Mouse (Mus musculus) brown adipose tissue, adult 24 weeks (tissue): ENCODE measurements around the gene Klrg2. TPM values are rescaled to one million over a fixed set of nuclear protein-coding genes. Genes with fewer than 3 reads are reported as not detected.
"Not testable (repeated sequence)": the region's sequence is repeated elsewhere in the genome, so short reads cannot be mapped to it uniquely, and the experiment has no call there.

Experiments
- H3K27ac ChIP-seq: fragments of 200-500 bp; replicated peaks from 2 replicates; pipeline ENCODE4 v1.5.1; 2012; ENCODE audit warnings: low read depth, mild to moderate bottlenecking, low read length
- H3K4me1 ChIP-seq: fragments of 200-500 bp; 2 replicates; pipeline ENCODE4 v1.6.1; 2012; ENCODE audit warnings: low read length, mixed read lengths; ENCODE audit not compliant: control insufficient read depth, insufficient read depth, insufficient read length
- H3K4me3 ChIP-seq: fragments of 200-500 bp; 2 replicates; pipeline ENCODE4 v1.5.1; 2012; ENCODE audit warnings: low read depth, mild to moderate bottlenecking, low read length, moderate library complexity; ENCODE audit not compliant: insufficient read depth
- polyA plus RNA-seq: library from polyadenylated mRNA; stranded (reverse); fragments of >200 nt; gene quantifications from 2 replicates; pipeline ENCODE4 v1.2.4, GENCODE M21; 2012; ENCODE audit not compliant: missing spikeins, insufficient read depth, insufficient read length

The Klrg2 gene
- 1.3 TPM in 1 of 2 replicates, not detected in the other for polyA plus RNA-seq

DNA sequence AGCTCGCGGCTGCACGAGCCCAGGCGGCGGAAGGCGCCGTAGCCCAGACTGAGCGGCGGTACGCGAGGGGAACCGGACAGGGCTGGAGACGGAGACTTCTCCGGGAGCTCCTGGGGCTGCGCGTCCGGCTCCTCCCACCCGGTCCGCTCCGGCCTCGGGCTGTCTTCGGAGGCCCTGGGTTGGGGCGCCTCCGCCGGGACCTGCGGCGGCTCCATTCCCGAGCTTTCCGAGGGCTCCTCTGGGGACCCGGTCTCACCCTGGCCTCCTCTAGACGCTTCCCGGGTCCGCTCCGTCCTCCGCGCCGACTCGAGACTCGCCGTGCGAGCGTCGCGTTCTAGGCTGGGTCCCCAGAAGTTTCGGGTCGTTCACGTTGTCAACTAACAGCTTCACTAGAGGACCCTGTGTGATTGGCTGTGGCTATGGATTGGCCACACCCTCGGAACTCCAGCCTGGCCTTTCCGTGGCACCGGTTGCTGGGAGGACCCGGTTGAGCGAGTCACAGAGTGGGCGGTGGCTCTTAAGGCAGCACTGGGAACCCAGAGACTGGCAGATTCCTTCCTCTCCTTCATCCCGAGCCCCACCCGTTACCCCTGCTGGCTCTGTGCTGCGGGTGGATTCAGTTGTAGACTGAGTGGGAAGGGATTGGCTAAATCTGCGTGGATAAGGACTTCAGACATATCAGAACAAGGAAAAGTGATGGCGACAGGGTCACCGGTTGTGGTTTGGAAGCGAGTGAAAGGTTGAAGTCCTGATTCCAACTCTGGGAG lies at the start of gene Klrg2:
TSS of gene Klrg2 (minus strand) at position 391 of the 767 bp plus-strand sequence.
- H3K4me1 ChIP-seq = 0 out of 2 replicates have a peak, but pooled peaks cover 3% of the 10 kb centered on the region
- no peak within 1 kb of the TSS for H3K27ac ChIP-seq
- H3K4me3 ChIP-seq = peak within 1 kb of the TSS; percentile 63

DNA sequence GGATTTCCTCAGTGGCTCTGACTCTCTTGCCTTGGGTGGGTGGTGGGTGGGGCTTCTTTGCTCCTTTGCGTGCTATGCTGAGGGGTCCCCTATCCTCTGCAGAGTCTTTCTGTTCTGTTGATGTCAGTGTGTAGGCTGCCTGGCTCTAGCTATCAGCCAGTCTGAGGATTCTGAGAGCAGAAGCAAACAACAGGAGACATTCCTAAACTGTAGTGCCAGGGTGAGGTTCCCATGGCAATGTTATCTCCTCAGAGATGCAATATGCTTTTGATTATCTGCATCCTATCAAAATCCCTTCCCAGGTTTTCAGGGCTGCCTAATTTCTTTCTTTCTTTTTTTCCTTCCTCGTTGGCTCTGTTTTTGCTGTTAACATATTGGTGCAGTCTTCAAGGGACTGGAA lies 45.5 kb upstream of the Klrg2 start:
- Histone ChIP-seq H3K4me3 (no peak overlapping the region), H3K27ac (no peak overlapping the region), H3K4me1 (no peaks in the 10 kb centered on the region)

DNA sequence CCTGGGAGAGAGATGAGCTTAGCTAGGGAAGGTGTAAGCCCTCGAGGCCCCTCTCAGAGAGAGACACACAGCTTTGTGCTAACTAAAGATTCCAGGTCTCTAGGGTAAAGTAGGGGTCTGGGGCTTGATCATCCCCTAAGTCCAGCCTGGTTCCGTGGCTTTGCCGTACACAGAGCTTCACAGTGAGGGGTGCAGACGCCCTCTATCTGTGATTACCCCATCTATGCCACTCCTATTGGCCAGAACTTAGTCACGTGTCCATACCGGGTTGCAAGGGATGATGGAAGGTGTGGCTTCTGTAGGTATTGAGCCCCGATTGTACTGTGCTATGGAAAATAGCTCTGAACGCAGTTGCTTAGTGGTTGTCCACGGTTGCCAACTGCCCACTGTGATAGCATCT lies 40.6 kb upstream of the Klrg2 start:
- no peak overlapping the region for H3K4me3 ChIP-seq
- H3K4me1 ChIP-seq = no peaks in the 10 kb centered on the region
- H3K27ac ChIP-seq = no peak overlapping the region

DNA sequence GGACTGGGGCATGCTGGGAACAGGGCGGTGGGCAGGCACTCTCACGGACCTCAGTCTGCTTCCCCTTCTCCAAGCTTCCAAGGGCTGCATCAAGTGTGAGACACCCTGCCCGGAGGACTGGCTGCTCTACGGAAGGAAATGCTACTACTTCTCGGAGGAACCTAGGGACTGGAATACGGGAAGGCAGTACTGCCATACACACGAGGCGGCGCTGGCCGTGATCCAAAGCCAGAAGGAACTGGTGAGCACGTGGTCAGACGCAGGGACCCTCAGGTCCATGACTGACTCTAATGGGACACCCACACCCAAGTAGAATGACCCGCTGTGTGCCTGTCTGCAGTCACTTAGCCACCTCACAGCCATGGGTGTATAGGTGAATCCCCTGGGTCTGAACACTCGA lies 39.7 kb upstream of the Klrg2 start:
- Histone ChIP-seq H3K27ac (no peak overlapping the region), H3K4me1 (no peaks in the 10 kb centered on the region), H3K4me3 (no peak overlapping the region)

- no peak overlapping the region for H3K27ac ChIP-seq
- H3K4me3 ChIP-seq = no peak overlapping the region
- no peaks in the 10 kb centered on the region for H3K4me1 ChIP-seq
These were observed 39.2 kb upstream of the Klrg2 start for GRCm38 (mm10) chr6:38676217-38676616.

- H3K4me1 ChIP-seq = no peaks in the 10 kb centered on the region
- H3K27ac ChIP-seq = no peak overlapping the region
- H3K4me3 ChIP-seq = no peak overlapping the region
These were observed 35.0 kb upstream of the Klrg2 start for GRCm38 (mm10) chr6:38672011-38672410.

GRCm38 (mm10) chr6:38671270-38671669 lies 34.2 kb upstream of the Klrg2 start:
- H3K27ac ChIP-seq = no peak overlapping the region

GRCm38 (mm10) chr6:38670488-38670887 lies 33.4 kb upstream of the Klrg2 start:
- not testable (repeated sequence) for H3K27ac ChIP-seq, H3K4me3 ChIP-seq, H3K4me1 ChIP-seq

More at GRCm38 (mm10) chr6:38671270-38671669, 34.2 kb upstream of the Klrg2 start:
- Histone ChIP-seq H3K4me1 (no peaks in the 10 kb centered on the region), H3K4me3 (no peak overlapping the region)

DNA sequence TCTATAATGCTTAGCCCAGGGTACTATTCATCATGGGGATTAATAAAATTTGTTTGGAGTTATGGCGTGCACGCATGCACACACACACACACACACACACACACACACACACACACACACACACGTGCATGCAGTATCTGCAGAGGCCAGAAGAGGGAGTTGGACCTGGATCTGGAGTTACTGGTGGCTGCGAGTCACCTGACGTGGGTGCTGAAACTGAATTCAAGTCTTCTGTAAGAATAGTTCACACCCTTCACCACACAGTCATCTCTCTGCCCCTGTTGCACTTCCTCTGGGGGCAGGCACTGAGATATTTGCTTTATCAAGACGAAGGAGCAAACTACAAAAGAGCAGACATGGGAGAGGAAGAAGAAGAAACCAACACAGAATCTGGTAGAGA lies 32.5 kb upstream of the Klrg2 start:
- H3K4me3 ChIP-seq = no peak overlapping the region
- H3K27ac ChIP-seq = no peak overlapping the region
- H3K4me1 ChIP-seq = no peaks in the 10 kb centered on the region

DNA sequence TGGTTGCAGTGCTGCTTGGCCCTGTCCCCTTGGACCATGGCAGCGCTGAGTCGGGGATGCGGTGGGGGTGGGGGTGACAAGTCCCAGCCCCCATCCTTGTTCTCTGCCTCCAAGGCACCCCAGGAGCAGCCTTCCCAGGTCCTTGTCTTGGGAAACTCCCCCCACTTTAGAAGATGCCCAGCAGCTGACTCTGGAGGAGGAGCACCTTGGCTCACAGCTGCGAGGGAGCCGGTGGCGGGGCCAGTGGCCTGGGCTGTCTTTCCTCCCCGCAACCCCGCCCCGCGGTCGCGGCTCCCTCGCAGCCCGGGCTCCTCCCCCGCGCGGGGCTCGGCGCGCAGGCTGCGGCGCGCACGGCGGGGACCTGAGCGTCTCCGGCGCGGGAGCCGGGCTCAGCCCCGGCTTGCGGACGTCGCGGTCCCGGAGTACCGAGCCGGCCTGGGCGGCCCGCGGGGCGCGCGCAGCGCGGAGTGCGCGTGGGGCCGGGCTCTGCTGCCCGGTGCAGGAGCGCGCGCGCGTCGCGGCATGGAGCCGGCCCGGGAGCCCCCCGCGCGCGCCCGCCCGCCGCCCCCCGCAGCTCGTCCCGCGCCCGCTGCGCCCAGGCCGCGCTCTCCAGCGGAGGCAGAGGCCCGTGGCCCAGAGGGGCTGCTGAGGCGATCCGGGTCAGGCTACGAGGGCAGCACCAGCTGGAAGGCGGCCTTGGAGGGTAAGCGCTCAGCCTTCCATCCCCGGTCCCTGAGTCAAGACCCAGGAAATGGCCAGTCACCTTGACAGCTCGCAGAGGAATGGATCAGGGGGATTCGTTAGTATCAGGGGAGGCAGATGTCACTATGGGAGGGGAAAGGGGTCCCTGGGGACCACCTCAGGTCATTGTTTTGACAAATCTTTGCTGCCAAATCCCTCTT lies 25.9 kb upstream of the Klrg2 start, which contains the start of gene Clec2l:
TSS of gene Clec2l (plus strand) at position 356 of the 902 bp plus-strand sequence.
- H3K27ac ChIP-seq = no peak within 1 kb of the TSS
- no peaks in the 10 kb centered on the region for H3K4me1 ChIP-seq
- H3K4me3 ChIP-seq = peak within 1 kb of the TSS; percentile 36

GRCm38 (mm10) chr6:38661626-38662025 lies 24.6 kb upstream of the Klrg2 start:
- no peak overlapping the region for H3K4me3 ChIP-seq
- H3K4me1 ChIP-seq = no peaks in the 10 kb centered on the region
- H3K27ac ChIP-seq = no peak overlapping the region

DNA sequence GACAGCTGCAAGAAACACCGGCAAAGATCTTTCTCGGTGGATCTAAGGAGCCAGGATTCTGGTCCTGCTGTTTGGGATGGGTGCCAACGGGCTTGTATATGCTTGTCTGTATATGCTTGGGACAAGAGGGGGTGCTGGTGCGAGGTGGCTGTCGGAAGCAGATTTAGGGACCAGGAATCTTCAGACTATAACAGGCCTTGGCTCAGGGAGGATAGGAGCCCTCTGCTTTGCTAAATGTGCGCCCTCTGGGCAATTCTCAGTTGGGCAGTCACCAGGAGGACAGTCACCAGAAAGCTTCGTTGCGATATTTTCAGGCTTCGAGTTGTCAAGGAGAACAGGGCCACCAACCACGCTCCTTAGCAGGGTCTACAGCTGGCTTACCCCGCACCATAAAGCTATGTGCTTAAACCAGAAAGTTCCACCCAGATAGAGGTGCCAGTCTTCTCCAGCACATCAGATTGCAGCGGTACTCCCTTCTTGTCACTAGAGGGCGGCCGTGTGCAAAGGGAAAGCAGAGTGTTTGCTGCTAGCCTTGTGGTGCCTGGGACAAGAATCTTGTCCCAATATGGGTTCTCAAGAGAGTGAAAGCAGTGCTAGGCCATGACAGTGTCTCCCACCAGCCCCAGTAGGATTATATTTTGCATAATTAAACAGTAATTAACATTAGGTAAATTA lies 13.4 kb upstream of the Klrg2 start:
- no peak overlapping the region for H3K4me3 ChIP-seq
- no peaks in the 10 kb centered on the region for H3K4me1 ChIP-seq
- no peak overlapping the region for H3K27ac ChIP-seq

DNA sequence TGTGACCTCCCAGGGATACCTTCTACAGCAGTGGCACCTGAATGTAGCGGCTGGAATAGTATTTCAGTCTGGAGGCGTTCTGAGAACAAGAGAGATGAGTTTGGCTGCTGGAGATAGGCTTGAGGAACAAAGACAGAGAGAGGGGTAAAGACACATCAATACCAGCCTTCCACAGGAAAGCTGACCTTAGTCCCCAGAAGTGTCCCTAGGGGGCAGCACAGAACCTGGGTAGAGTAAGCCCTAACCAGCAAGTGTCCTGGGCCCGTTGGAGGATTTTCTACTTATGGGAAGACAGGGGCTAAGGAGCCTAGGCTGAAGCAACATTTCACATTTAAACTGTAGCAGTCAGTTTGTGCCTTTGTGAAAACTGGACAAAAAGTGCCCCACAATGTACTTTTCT lies 12.5 kb upstream of the Klrg2 start:
- Histone ChIP-seq H3K4me3 (no peak overlapping the region), H3K4me1 (no peaks in the 10 kb centered on the region), H3K27ac (no peak overlapping the region)

GRCm38 (mm10) chr6:38643039-38643438 lies 6.0 kb upstream of the Klrg2 start:
- Histone ChIP-seq H3K27ac (no peak overlapping the region), H3K4me1 (no peaks in the 10 kb centered on the region), H3K4me3 (no peak overlapping the region)

DNA sequence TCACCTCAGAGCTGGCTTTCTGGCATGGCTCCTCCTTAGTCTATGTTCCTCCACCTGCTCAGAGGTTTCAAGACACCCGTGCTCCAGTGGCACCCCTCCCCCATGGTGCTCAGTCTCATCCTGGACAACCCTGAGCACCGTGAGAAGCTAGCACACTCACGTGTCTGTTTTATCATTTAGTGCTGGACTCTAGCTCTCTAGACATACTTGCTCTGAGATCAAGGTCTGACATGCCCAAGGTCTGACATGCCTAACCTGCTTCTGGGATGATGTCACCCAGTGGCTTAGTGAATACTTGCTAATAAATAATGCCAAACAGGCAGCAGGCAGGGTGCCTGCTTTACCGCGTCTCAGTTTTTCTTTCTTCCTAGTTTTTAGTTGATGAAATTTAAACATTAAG lies 5.6 kb upstream of the Klrg2 start:
- Histone ChIP-seq H3K27ac (no peak overlapping the region), H3K4me3 (no peak overlapping the region), H3K4me1 (no peaks in the 10 kb centered on the region)
